Mouse (Mus musculus) spleen, embryonic (tissue): ENCODE results near the gene Gins2.

Source experiments
- CTCF ChIA-PET: fragments of 350-600 bp; sonication (Branson Sonifier 250); formaldehyde crosslinking; loops from one replicate; lab custom pipeline; 2022; lab: Charles Lee

The Gins2 gene

GRCm38 (mm10) chr8:120607460-120607859 lies 18.4 kb upstream of the Gins2 start:
- CTCF ChIA-PET: no interaction called here

GRCm38 (mm10) chr8:120602672-120603071 lies 13.6 kb upstream of the Gins2 start:
- CTCF ChIA-PET: no interaction called here

- CTCF ChIA-PET: interaction anchor here (0.6 kb wide), 4 partner anchors 86 to 1154 kb away, joined by 3 to 6 read pairs (median 4); no protein-coding TSS in a partner anchor
Observed at GRCm38 (mm10) chr8:120599504-120599903, 10.4 kb upstream of the Gins2 start.

GRCm38 (mm10) chr8:120598579-120598978 lies 9.5 kb upstream of the Gins2 start:
- CTCF ChIA-PET: no interaction called here

- CTCF ChIA-PET: interaction anchor here (0.7 to 1.4 kb wide), 3 partner anchors 16 to 129 kb away, joined by 3 to 5 read pairs (median 3); no protein-coding TSS in a partner anchor
Observed at GRCm38 (mm10) chr8:120595963-120596362, 6.9 kb upstream of the Gins2 start.

- CTCF ChIA-PET: no interaction called here
Observed at GRCm38 (mm10) chr8:120594571-120594970, 5.5 kb upstream of the Gins2 start.

- CTCF ChIA-PET: no interaction called here
Observed at GRCm38 (mm10) chr8:120591587-120592292, 2.6 kb upstream of the Gins2 start.

- CTCF ChIA-PET: interaction anchor here (0.6 kb wide), 1 partner anchor 21 kb away, joined by 3 read pairs; no protein-coding TSS in a partner anchor
Observed at GRCm38 (mm10) chr8:120589921-120590320, 817 bp upstream of the Gins2 start.

- CTCF ChIA-PET: interaction anchor here (0.7 kb wide), 1 partner anchor 260 kb away, joined by 5 read pairs; no protein-coding TSS in a partner anchor
Observed at GRCm38 (mm10) chr8:120585521-120585920, 3.6 kb downstream of the Gins2 start.

- CTCF ChIA-PET: no interaction called here
Observed at GRCm38 (mm10) chr8:120581811-120582210, 7.3 kb downstream of the Gins2 start.

- CTCF ChIA-PET: no interaction called here
Observed at GRCm38 (mm10) chr8:120581329-120581728, 7.8 kb downstream of the Gins2 start.

- CTCF ChIA-PET: interaction anchor here (1.0 kb wide), 1 partner anchor 16 kb away, joined by 3 read pairs; no protein-coding TSS in a partner anchor
Observed at GRCm38 (mm10) chr8:120580336-120581000, 8.6 kb downstream of the Gins2 start.

- CTCF ChIA-PET: no interaction called here
Observed at GRCm38 (mm10) chr8:120577821-120578220, 11.3 kb downstream of the Gins2 start.

- CTCF ChIA-PET: no interaction called here
Observed at GRCm38 (mm10) chr8:120575801-120576200, 13.3 kb downstream of the Gins2 start.

- CTCF ChIA-PET: interaction anchor here (0.7 kb wide), 1 partner anchor 1942 kb away, joined by 3 read pairs; no protein-coding TSS in a partner anchor
Observed at GRCm38 (mm10) chr8:120574941-120575340, 14.2 kb downstream of the Gins2 start.

GRCm38 (mm10) chr8:120573866-120574265 lies 15.2 kb downstream of the Gins2 start:
- CTCF ChIA-PET: no interaction called here

GRCm38 (mm10) chr8:120572534-120572933 lies 16.6 kb downstream of the Gins2 start:
- CTCF ChIA-PET: interaction anchor here (0.5 to 1.6 kb wide), 3 partner anchors 24 to 87 kb away, joined by 3 to 5 read pairs (median 3); no protein-coding TSS in a partner anchor

- CTCF ChIA-PET: interaction anchor here (0.6 to 1.6 kb wide), 3 partner anchors 24 to 35 kb away, joined by 5 to 9 read pairs (median 7); no protein-coding TSS in a partner anchor
Observed at GRCm38 (mm10) chr8:120571561-120571960, 17.5 kb downstream of the Gins2 start.

GRCm38 (mm10) chr8:120569939-120570715 lies 19.0 kb downstream of the Gins2 start:
- CTCF ChIA-PET: interaction anchor here (0.8 to 1.5 kb wide), 2 partner anchors 48 to 107 kb away, joined by 3 to 4 read pairs; no protein-coding TSS in a partner anchor

- CTCF ChIA-PET: interaction anchor here (0.8 to 1.5 kb wide), 2 partner anchors 49 to 106 kb away, joined by 3 to 4 read pairs; no protein-coding TSS in a partner anchor
Observed at GRCm38 (mm10) chr8:120569123-120569522, 20.0 kb downstream of the Gins2 start.

GRCm38 (mm10) chr8:120568164-120568798 lies 20.8 kb downstream of the Gins2 start:
- CTCF ChIA-PET: no interaction called here
